Mouse (Mus musculus) neural tube, embryonic 11.5 days (tissue): ENCODE data around the gene Ifna11. TPM values are rescaled to one million over a fixed set of nuclear protein-coding genes. Genes with fewer than 3 reads are reported as not detected.
"Not testable (repeated sequence)": the region's sequence is repeated elsewhere in the genome, so short reads cannot be mapped to it uniquely, and the experiment has no call there.

ENCODE experiments used
- ATAC-seq: fragments of 200-750 bp; cut with Nextera tagmentation; 2 replicates; pipeline ENCODE4 v1.8.0; 2017; ENCODE audit warnings: moderate number of reproducible peaks, mild to moderate bottlenecking, moderate TSS enrichment, moderate library complexity; ENCODE audit not compliant: insufficient read depth, low FRiP score, low TSS enrichment
- DNase-seq: peaks from one replicate; pipeline ENCODE4 v3.0.0-alpha.2; 2015; ENCODE audit warnings: low spot score
- H3K27ac ChIP-seq: fragments of 300-500 bp; sonication (generic); 2 replicates; pipeline ENCODE4 v1.5.1; 2014; ENCODE audit warnings: low read depth, mild to moderate bottlenecking, low read length
- H3K27me3 ChIP-seq: fragments of 300-500 bp; sonication (generic); 2 replicates; pipeline ENCODE4 v1.6.1; 2014; ENCODE audit warnings: mild to moderate bottlenecking, low read length, mixed read lengths; ENCODE audit not compliant: control insufficient read depth, insufficient read depth
- H3K36me3 ChIP-seq: fragments of 300-500 bp; sonication (generic); 2 replicates; pipeline ENCODE4 v1.6.1; 2014; ENCODE audit warnings: mild to moderate bottlenecking, low read length, moderate library complexity, mixed read lengths; ENCODE audit not compliant: control insufficient read depth, insufficient read depth
- H3K4me1 ChIP-seq: fragments of 300-500 bp; sonication (generic); 2 replicates; pipeline ENCODE4 v1.6.1; 2014; ENCODE audit warnings: low read length, mixed read lengths; ENCODE audit not compliant: control insufficient read depth, insufficient read depth
- H3K4me2 ChIP-seq: fragments of 300-500 bp; sonication (generic); 2 replicates; pipeline ENCODE4 v1.6.1; 2014; ENCODE audit warnings: low read depth, mild to moderate bottlenecking, moderate library complexity
- H3K4me3 ChIP-seq: fragments of 300-500 bp; sonication (generic); 2 replicates; pipeline ENCODE4 v1.5.1; 2014; ENCODE audit warnings: low read depth, low read length
- H3K9ac ChIP-seq: fragments of 300-500 bp; sonication (generic); 2 replicates; pipeline ENCODE4 v1.6.1; 2014; ENCODE audit warnings: mild to moderate bottlenecking, low read length
- H3K9me3 ChIP-seq: fragments of 300-500 bp; sonication (generic); 2 replicates; pipeline ENCODE4 v1.6.1; 2016; ENCODE audit warnings: low read length; ENCODE audit not compliant: control insufficient read depth
- WGBS: fragments of 180-500 bp; shearing (Covaris S2); extraction: QIAGEN DNeasy Blood & Tissue Kit; methylation state at CpG from one replicate; pipeline ENCODE4 v1.1.7; 2014; 5-methylcytosine and 5-hydroxymethylcytosine counted together
- polyA plus RNA-seq: library from polyadenylated mRNA; unstranded; fragments of >200 nt; fragmentation: Nextera tagmentation; extraction: Ambion mirVana; gene quantifications from 2 replicates; pipeline ENCODE4 v1.2.1, GENCODE M21; 2014

The Ifna11 gene
- polyA plus RNA-seq, 1 experiment from 2014 or later = not detected

DNA sequence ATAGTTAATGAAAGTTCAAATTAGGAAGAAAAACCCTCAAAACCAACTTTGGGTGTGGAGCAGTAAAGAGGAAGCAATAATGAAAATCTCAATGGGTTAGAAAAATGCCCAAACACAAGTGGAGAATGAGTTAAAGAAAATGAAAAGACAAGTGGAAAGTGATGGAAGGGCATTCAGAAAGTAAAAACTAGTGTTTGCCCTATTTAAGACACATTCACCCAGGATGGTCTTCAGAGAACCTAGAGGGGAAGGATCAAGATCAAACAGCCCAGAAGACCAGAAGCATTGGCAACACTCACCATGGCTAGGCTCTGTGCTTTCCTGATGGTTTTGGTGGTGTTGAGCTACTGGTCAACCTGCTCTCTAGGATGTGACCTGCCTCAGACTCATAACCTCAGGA, 7.4 kb downstream of the Ifna11 start, which contains the start of gene Ifna6:
Gene Ifna6 (plus strand): TSS at position 301 of the 400 bp plus-strand sequence.
- DNase-seq, H3K4me3 ChIP-seq, H3K9ac ChIP-seq, H3K36me3 ChIP-seq, ATAC-seq, H3K27ac ChIP-seq, H3K4me1 ChIP-seq, H3K27me3 ChIP-seq, H3K4me2 ChIP-seq, H3K9me3 ChIP-seq: not testable (repeated sequence)

GRCm38 (mm10) chr4:88830523-88830922, 10.8 kb downstream of the Ifna11 start:
- Histone ChIP-seq H3K9me3 (no peaks in the 10 kb centered on the region), H3K36me3 (no peaks in the 10 kb centered on the region), H3K4me1 (no peaks in the 10 kb centered on the region), H3K4me2 (no peak overlapping the region), H3K9ac (no peak overlapping the region), H3K4me3 (no peak overlapping the region), H3K27ac (no peak overlapping the region), H3K27me3 (no peaks in the 10 kb centered on the region)
- WGBS = 31% methylated on average over 4 of the region's 4 CpGs
- DNase-seq = no peak
- no peak for ATAC-seq

DNA sequence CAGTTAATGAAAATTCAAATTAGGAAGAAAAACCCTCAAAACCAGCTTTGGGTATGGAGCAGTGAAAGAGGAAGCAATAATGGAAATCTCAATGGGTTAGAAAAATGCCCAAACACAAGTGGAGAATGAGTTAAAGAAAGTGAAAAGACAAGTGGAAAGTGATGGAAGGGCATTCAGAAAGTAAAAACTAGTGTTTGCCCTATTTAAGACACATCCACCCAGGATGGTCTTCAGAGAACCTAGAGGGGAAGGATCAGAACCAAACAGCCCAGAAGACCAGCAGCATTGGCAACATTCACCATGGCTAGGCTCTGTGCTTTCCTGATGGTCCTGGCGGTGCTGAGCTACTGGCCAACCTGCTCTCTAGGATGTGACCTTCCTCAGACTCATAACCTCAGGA, 15.5 kb downstream of the Ifna11 start, which contains the start of gene Ifna5:
Gene Ifna5 (plus strand): TSS at position 301 of the 400 bp plus-strand sequence.
- H3K27me3 ChIP-seq, ATAC-seq, H3K27ac ChIP-seq, H3K4me2 ChIP-seq, H3K9me3 ChIP-seq, H3K4me3 ChIP-seq, DNase-seq, H3K9ac ChIP-seq, H3K36me3 ChIP-seq, H3K4me1 ChIP-seq: not testable (repeated sequence)
- 69% methylated on average over 1 of the region's 1 CpGs for WGBS

GRCm38 (mm10) chr4:88838828-88839227, 19.1 kb downstream of the Ifna11 start:
- Histone ChIP-seq H3K9ac (no peak overlapping the region), H3K4me1 (no peaks in the 10 kb centered on the region), H3K9me3 (no peaks in the 10 kb centered on the region), H3K27me3 (no peaks in the 10 kb centered on the region), H3K36me3 (no peaks in the 10 kb centered on the region), H3K4me3 (no peak overlapping the region), H3K27ac (no peak overlapping the region), H3K4me2 (no peak overlapping the region)
- 51% methylated on average over 3 of the region's 3 CpGs for WGBS
- DNase-seq (no peak), ATAC-seq (no peak)

DNA sequence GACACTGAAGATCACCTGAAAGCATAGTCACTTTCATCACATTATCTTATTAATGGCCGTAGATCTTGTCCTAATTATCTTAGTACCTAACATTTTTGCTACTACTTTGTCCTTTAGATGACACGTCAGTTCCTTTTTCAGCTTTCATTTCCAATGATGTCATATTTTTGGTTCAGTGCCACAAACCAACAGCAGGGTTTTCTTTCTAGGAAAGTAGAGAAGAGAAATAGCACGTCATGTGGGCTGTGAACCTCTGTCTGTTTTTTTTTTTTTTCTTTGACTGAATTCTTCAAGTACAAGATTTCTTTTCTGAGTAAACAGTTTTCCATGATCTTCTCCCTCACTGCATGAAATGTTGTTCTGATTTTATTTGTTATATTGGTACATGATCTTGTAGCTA, 20.3 kb downstream of the Ifna11 start:
- no peaks in the 10 kb centered on the region for H3K4me1 ChIP-seq
- no peaks in the 10 kb centered on the region for H3K36me3 ChIP-seq
- no peaks in the 10 kb centered on the region for H3K27me3 ChIP-seq
- ATAC-seq = no peak
- WGBS = 83% methylated on average over 3 of the region's 3 CpGs
- DNase-seq = no peak
- H3K4me2 ChIP-seq = no peak overlapping the region
- H3K9ac ChIP-seq = no peak overlapping the region
- no peak overlapping the region for H3K27ac ChIP-seq
- no peaks in the 10 kb centered on the region for H3K9me3 ChIP-seq
- H3K4me3 ChIP-seq = no peak overlapping the region

GRCm38 (mm10) chr4:88841438-88841911, 21.7 kb downstream of the Ifna11 start, which contains the start of gene Ifna4:
Gene Ifna4 (plus strand): TSS chr4:88841861.
- no peak within 1 kb of the TSS for H3K27ac ChIP-seq

GRCm38 (mm10) chr4:88845334-88845733, 25.6 kb downstream of the Ifna11 start:
- Histone ChIP-seq H3K9me3 (no peaks in the 10 kb centered on the region), H3K4me3 (no peak overlapping the region), H3K27ac (no peak overlapping the region), H3K4me2 (no peak overlapping the region), H3K27me3 (no peaks in the 10 kb centered on the region), H3K36me3 (no peaks in the 10 kb centered on the region), H3K9ac (no peak overlapping the region), H3K4me1 (no peaks in the 10 kb centered on the region)
- ATAC-seq (no peak), DNase-seq (no peak)
- WGBS = 56% methylated on average over 2 of the region's 2 CpGs

More at GRCm38 (mm10) chr4:88841438-88841911, 21.7 kb downstream of the Ifna11 start, which contains the start of gene Ifna4:
- DNase-seq (no peak), ATAC-seq (no peak)
- WGBS = 48% methylated on average over 2 of the region's 2 CpGs
- Histone ChIP-seq H3K4me1 (no peaks in the 10 kb centered on the region), H3K9me3 (no peaks in the 10 kb centered on the region), H3K36me3 (no peaks in the 10 kb centered on the region), H3K9ac (no peak within 1 kb of the TSS), H3K4me2 (no peak within 1 kb of the TSS), H3K4me3 (no peak within 1 kb of the TSS), H3K27me3 (no peaks in the 10 kb centered on the region)

DNA sequence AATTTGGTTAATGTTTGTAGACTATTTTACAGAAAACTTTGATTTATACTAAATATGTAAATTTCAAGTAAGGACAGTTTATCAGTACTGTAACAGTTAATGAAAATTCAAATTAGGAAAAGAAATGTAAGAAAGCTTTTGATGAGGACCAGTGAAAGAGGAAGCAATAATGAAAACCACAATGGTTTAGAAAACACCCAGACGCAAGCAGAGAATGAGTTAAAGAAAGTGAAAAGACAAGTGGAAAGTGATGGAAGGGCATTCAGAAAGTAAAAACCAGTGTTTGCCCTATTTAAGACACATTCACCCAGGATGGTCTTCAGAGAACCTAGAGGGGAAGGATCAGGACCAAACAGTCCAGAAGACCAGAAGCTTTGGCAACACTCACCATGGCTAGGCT, 29.9 kb downstream of the Ifna11 start, which contains the start of gene Ifna1:
Gene Ifna1 (plus strand): TSS at position 390 of the 400 bp plus-strand sequence.
- 85% methylated on average over 1 of the region's 1 CpGs for WGBS

GRCm38 (mm10) chr4:88851026-88851763, 31.4 kb downstream of the Ifna11 start:
- Histone ChIP-seq H3K27me3 (no peaks in the 10 kb centered on the region), H3K4me2 (no peak overlapping the region), H3K9ac (no peak overlapping the region), H3K27ac (no peak overlapping the region), H3K4me3 (no peak overlapping the region), H3K9me3 (no peaks in the 10 kb centered on the region), H3K36me3 (no peaks in the 10 kb centered on the region), H3K4me1 (no peaks in the 10 kb centered on the region)
- 57% methylated on average over 4 of the region's 4 CpGs for WGBS
- DNase-seq (no peak), ATAC-seq (no peak)

More for the DNA sequence above, 29.9 kb downstream of the Ifna11 start, which contains the start of gene Ifna1:
- no peak within 1 kb of the TSS for H3K4me3 ChIP-seq
- no peaks in the 10 kb centered on the region for H3K4me1 ChIP-seq
- no peak for ATAC-seq
- H3K4me2 ChIP-seq = no peak within 1 kb of the TSS
- no peaks in the 10 kb centered on the region for H3K36me3 ChIP-seq
- no peak within 1 kb of the TSS for H3K27ac ChIP-seq
- H3K27me3 ChIP-seq = no peaks in the 10 kb centered on the region
- no peaks in the 10 kb centered on the region for H3K9me3 ChIP-seq
- no peak within 1 kb of the TSS for H3K9ac ChIP-seq
- no peak for DNase-seq
